Mouse (Mus musculus) limb, embryonic 14.5 days (tissue): ENCODE data around the gene Vwa7. TPM values are rescaled to one million over a fixed set of nuclear protein-coding genes. Genes with fewer than 3 reads are reported as not detected.

Experiments
- ATAC-seq: fragments of 200-750 bp; cut with Nextera tagmentation; 2 replicates; pipeline ENCODE4 v1.8.0; 2017; ENCODE audit warnings: low read depth, moderate number of reproducible peaks, moderate TSS enrichment; ENCODE audit not compliant: low FRiP score
- DNase-seq: peaks from one replicate; pipeline ENCODE4 v3.0.0-alpha.2; 2015; ENCODE audit warnings: low spot score
- H3K27ac ChIP-seq: fragments of 300-500 bp; sonication (generic); replicated peaks from 2 replicates; pipeline ENCODE4 v1.5.1; 2014; ENCODE audit warnings: low read depth, mild to moderate bottlenecking, low read length, moderate library complexity, mixed read lengths
- H3K27me3 ChIP-seq: fragments of 300-500 bp; sonication (generic); 2 replicates; pipeline ENCODE4 v1.6.1; 2014; ENCODE audit warnings: low read length, mixed read lengths; ENCODE audit not compliant: control insufficient read depth, insufficient read depth
- H3K36me3 ChIP-seq: fragments of 300-500 bp; sonication (generic); 2 replicates; pipeline ENCODE4 v1.6.1; 2014; ENCODE audit warnings: mild to moderate bottlenecking, low read length, moderate library complexity, mixed read lengths; ENCODE audit not compliant: control insufficient read depth, insufficient read depth
- H3K4me1 ChIP-seq: fragments of 300-500 bp; sonication (generic); 2 replicates; pipeline ENCODE4 v1.6.1; 2014; ENCODE audit warnings: antibody characterized with exemption, low read length, mixed read lengths; ENCODE audit not compliant: control insufficient read depth, insufficient read depth
- H3K4me2 ChIP-seq: fragments of 300-500 bp; sonication (generic); replicated peaks from 2 replicates; pipeline ENCODE4 v1.6.1; 2014; ENCODE audit warnings: low read depth, mild to moderate bottlenecking, low read length, moderate library complexity; ENCODE audit not compliant: severe bottlenecking
- H3K4me3 ChIP-seq: fragments of 300-500 bp; sonication (generic); replicated peaks from 2 replicates; pipeline ENCODE4 v1.5.1; 2014; ENCODE audit warnings: low read length
- H3K9ac ChIP-seq: fragments of 300-500 bp; sonication (generic); 2 replicates; pipeline ENCODE4 v1.6.1; 2014; ENCODE audit warnings: mild to moderate bottlenecking, low read depth, low read length, moderate library complexity; ENCODE audit not compliant: severe bottlenecking
- H3K9me3 ChIP-seq: fragments of 300-500 bp; sonication (generic); 2 replicates; pipeline ENCODE4 v1.6.1; 2016; ENCODE audit warnings: low read length; ENCODE audit not compliant: control insufficient read depth
- POLR2A ChIP-seq: fragments of 200-500 bp; IDR thresholded peaks from 2 replicates; pipeline ENCODE4 v1.8.0; 2012; ENCODE audit warnings: inconsistent platforms, mild to moderate bottlenecking, moderate library complexity, borderline replicate concordance; ENCODE audit not compliant: insufficient read depth, insufficient read length; ENCODE audit errors: extremely low read depth
- WGBS: fragments of 180-500 bp; shearing (Covaris S2); extraction: QIAGEN DNeasy Blood & Tissue Kit; methylation state at CpG from one replicate; pipeline ENCODE4 v1.1.7; 2014; 5-methylcytosine and 5-hydroxymethylcytosine counted together
- polyA plus RNA-seq, 2 experiments: library from polyadenylated mRNA; depleted of rRNA in 1 of 2; stranded (reverse) in 1 of 2; unstranded in 1 of 2; fragments of >200 nt; fragmentation: Nextera tagmentation in 1 of 2; extraction: Ambion mirVana in 1 of 2; gene quantifications; 2 replicates each; pipeline versions ENCODE4 v1.2.1 to v1.2.3; 2012 to 2014

Vwa7 gene
- polyA plus RNA-seq, 2 experiments: 0.15 to 0.64 TPM

- H3K4me3 ChIP-seq: peak overlapping the region; percentile 60
- no peak overlapping the region; the same call in 1 of the 2 replicates for H3K27ac ChIP-seq
- peaks cover 32% of the 10 kb centered on the region for H3K4me1 ChIP-seq
- H3K4me2 ChIP-seq: peak overlapping the region; percentile 99
- DNase-seq (no peak), ATAC-seq (no peak)
- no peak for TF ChIP-seq POLR2A
- no peaks in the 10 kb centered on the region for H3K36me3 ChIP-seq
- no peaks in the 10 kb centered on the region for H3K9me3 ChIP-seq
- no peaks in the 10 kb centered on the region for H3K27me3 ChIP-seq
- 78% methylated on average over 7 of the region's 7 CpGs for WGBS
- H3K9ac ChIP-seq: peak overlapping the region; percentile 88
Observed at GRCm38 (mm10) chr17:35044904-35045806, 28.8 kb downstream of the Vwa7 start.

GRCm38 (mm10) chr17:35045807-35046680 lies 29.7 kb downstream of the Vwa7 start:
- Histone ChIP-seq H3K9ac (peak overlapping the region; percentile 88), H3K27me3 (no peaks in the 10 kb centered on the region), H3K4me1 (peaks cover 32% of the 10 kb centered on the region), H3K27ac (peak overlapping the region; percentile 83), H3K4me3 (peak overlapping the region; percentile 60), H3K36me3 (no peaks in the 10 kb centered on the region), H3K9me3 (no peaks in the 10 kb centered on the region), H3K4me2 (peak overlapping the region; percentile 99)
- WGBS: 7% methylated on average over 31 of the region's 48 CpGs
- peak; percentile 0; the same call in 1 of the 2 replicates for ATAC-seq
- DNase-seq: no peak
- 0 out of 2 replicates have a peak, but pooled peaks have one; percentile 8 for TF ChIP-seq POLR2A

GRCm38 (mm10) chr17:35046681-35047455 lies 30.5 kb downstream of the Vwa7 start, which contains the start of gene Msh5:
Gene Msh5 (minus strand): TSS chr17:35046745.
- peak within 1 kb of the TSS; percentile 88 for H3K9ac ChIP-seq
- H3K9me3 ChIP-seq: no peaks in the 10 kb centered on the region
- peaks cover 34% of the 10 kb centered on the region for H3K4me1 ChIP-seq
- DNase-seq: peak; percentile 99
- H3K4me2 ChIP-seq: peak within 1 kb of the TSS; percentile 99
- ATAC-seq: peak; percentile 96
- peak within 1 kb of the TSS; percentile 83 for H3K27ac ChIP-seq
- 6% methylated on average over 33 of the region's 33 CpGs for WGBS
- 0 out of 2 replicates have a peak, but pooled peaks have one; percentile 17 for TF ChIP-seq POLR2A
- peak within 1 kb of the TSS; percentile 60 for H3K4me3 ChIP-seq
- H3K36me3 ChIP-seq: no peaks in the 10 kb centered on the region
- H3K27me3 ChIP-seq: no peaks in the 10 kb centered on the region

GRCm38 (mm10) chr17:35047688-35048087 lies 31.3 kb downstream of the Vwa7 start:
- Histone ChIP-seq H3K4me2 (0 out of 2 replicates have a peak overlapping the region, but pooled peaks have one; percentile 10), H3K36me3 (peaks cover 7% of the 10 kb centered on the region), H3K9me3 (no peaks in the 10 kb centered on the region), H3K9ac (no peak overlapping the region; the same call in 1 of the 2 replicates), H3K4me3 (no peak overlapping the region), H3K27me3 (no peaks in the 10 kb centered on the region), H3K27ac (peak overlapping the region; percentile 26), H3K4me1 (peaks cover 40% of the 10 kb centered on the region)
- 49% methylated on average over 1 of the region's 1 CpGs for WGBS
- DNase-seq (no peak), ATAC-seq (no peak)
- TF ChIP-seq POLR2A: no peak
